Mouse (Mus musculus) megakaryocyte progenitor cell, adult 5-6 weeks (primary cell): ENCODE data around the gene Fbrsl1. TPM values are rescaled to one million over a fixed set of nuclear protein-coding genes. Genes with fewer than 3 reads are reported as not detected.

Source experiments
- ATAC-seq: replicated peaks from 2 replicates; pipeline ENCODE4 v1.8.0; 2016; ENCODE audit warnings: mild to moderate bottlenecking, moderate TSS enrichment, inconsistent platforms; ENCODE audit not compliant: poor library complexity
- total RNA-seq, 2 experiments: library from RNA; stranded (forward) in 1 of 2; stranded (reverse) in 1 of 2; fragments of 157-497, 149-512 nt in 1 of 2; fragments of 200-1000 nt in 1 of 2; gene quantifications; 2 replicates each; pipeline versions ENCODE4 v1.2.3 to v1.2.4; 2015 to 2017

Gene Fbrsl1
- total RNA-seq, 2 experiments from 2014 or later, result 12.2 to 21.3 TPM

DNA sequence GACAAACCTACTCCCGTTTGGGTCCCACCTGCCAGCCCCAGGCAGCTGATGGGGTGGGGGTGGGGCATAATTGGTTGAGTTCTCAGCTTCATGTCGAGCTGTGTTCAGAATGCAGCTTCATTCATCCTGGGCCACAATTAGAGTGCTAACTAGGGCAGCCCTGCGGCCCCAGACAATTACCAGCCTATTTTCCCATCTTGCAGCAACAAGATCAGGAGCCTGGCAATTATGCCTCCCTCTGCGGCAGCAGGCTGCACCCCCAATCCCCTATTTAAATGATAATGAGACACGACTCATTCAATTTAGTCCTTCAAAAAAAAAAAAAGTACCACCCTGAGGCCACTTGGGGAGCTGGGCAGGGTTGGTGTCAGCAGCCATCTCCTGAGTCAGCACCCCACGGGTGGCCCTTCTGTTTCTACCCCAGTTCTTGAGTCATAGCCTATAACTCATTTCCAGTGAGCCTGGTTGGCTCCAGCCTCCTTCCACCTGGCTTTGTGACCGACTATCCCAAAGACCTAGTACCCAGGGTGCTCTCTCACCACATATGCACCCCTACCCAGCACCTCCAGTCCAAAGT is 31.4 kb downstream of the Fbrsl1 start:
- ATAC-seq, result no peak

DNA sequence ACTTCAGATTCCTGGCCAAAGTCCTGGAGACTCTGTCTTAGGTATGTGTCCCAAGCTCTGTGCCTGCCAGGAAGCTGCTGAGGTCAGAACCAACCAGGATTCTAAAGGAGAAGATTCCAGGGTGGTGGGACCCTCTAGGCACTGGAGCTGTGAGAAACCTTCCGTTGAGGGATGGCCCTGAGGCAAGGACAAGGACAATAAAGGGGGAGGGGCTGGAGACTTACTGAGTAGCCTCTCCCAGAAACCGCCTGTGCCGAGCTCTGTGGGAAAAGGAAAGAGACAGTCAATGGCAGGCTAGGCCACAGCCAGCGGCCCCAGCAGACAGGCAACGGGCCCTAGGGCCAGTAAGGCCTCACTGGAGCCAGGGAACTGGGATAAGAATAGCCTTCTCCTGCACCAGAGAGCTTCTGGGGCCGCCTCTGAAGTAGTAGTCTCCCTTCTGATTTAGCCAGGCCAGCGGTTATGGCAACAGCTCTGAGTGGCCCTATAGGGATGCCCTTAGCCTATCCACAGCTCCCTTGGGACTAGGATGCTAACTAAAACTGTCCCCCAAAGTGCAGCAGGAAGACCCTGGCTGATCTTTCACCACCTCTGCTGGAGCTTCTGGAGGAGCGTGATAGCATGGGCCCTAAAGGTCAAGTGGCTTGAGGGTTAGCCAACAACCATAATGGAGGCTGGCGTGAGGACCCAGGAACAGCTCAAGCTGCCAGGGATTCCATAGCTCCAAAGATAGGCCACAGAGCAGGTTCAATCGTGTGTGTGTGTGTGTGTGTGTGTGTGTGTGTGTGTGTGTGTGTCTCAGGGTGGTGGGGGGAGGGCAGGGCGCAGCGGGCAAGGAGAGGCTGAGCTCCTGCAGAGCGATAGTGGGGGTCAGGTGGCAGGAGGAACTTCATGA is 32.2 kb downstream of the Fbrsl1 start:
- ATAC-seq, result no peak

DNA sequence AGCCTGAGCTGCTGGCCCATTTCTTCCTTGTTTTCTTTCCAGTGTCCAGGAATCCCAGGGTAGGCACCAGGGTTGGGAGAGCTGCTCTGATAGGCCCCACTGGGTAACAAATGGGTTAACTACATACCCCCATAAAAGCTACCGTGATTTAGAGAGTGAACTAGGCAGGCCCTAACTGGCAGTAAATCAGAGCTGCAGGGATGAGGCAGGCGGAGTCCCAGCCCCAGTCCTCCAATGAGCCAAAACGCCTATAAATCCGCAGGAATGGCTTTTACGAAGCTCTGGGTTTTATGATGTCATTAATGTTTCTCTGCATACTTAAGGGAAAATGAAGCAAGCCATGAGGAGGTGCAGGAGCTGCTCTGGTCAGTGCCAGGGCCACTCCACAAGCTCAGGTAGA is 33.3 kb downstream of the Fbrsl1 start:
- ATAC-seq, result no peak

DNA sequence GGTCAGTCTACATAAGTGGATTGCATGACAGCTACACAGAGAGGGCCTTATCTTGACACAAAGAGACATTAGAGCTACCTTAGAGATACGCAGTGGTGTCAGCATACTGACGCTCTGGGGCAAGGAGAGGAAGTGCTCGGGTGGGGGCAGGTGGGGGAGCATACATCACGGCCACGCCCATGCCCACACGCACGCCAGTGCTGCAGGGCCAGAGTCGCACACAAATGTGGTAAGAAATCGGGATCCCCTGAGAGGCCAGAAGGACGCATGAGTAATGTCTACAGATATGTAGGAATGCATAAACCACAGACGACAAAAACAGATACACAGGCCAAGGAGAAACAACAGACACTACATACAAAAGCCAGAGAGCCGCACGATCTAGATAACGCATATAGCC is 35.3 kb downstream of the Fbrsl1 start:
- peak; percentile 67 for ATAC-seq

DNA sequence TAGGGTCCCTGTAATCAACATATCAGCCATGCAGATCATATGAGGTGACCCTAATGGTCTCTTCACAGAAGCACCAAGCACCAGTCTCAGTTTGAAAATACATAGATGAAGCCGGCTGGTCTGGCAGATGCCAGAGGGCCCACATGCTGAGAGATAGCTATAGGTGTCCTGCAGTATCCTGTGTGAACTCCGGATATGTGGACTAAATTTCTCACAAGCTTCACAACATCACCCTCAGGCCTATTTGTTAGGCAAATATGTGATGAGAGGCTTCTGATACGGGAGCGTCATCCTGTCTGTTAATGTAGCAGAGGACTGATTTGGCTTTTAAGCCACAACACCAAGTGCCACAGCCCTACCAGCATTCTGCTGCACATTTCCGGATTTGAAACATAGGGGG is 37.9 kb downstream of the Fbrsl1 start:
- no peak for ATAC-seq

DNA sequence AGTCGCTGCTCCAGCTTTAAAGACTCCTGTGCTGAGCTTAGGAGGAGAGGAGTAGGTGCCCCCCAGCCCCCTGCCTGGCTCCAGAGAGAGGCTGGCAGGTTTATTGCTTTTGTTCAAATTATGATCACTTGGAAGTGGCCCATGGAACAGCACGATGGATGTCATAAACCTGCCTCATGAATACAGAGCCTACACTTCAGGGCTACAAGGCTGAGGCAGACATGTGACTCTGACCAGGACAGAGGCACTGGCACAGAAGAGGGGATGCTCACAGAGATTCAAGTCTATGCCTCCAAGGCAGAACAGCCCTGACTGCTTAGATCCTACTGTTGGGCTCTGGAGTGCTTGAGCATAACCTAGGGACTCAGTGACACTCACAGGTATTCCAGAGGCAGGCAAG is 39.3 kb downstream of the Fbrsl1 start:
- no peak for ATAC-seq

DNA sequence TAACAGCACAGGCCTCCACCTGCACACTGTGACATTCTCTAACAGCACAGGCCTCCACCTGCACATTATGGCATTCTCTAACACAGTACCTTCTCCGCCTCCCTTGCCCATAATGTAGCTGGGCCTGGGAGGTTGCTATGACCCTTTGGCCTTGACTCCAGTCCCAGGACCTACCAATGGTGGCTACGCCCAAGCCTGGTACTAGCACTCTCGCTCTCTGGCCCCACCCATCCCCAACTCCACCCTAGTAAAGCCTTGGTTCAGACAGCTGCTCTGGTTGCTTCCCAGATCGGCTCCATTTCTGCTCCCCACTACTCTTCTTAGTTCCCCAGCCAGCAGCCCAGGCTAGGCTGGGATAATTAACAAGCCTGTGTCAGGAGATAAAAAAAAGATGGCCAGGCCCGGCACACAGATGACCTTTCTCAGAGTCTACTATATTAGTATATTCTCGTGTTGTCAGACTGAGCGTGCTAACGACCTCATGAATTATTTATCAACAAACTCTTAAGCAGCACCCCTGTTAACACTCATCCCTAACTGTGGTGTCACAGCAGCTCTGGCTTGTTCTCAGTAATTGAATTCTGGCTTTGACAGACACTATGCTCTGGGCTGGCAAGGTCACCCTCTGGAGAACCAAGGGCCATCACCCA is 42.1 kb downstream of the Fbrsl1 start:
- ATAC-seq, result peak; percentile 49; the same call in 1 of the 2 replicates

DNA sequence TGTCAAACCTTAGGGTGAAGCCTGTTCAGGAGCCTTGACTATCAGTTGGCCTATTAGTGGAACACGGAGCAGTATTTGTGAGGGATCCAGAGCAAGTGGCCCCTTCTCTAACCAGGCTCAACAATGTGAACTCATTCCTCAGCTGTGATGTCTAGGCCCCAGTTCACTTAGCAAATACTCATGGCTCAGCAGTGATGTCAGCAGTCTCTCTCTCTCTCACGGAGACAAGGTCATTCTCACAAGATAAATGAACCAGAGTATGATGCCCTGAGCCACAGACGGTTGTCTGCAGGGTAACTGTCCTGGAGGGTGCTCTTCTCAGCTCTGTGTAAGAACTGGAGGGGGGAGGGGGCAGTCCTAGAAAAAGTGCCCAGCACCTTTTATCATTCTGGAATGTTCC is 44.4 kb downstream of the Fbrsl1 start:
- ATAC-seq, result no peak

DNA sequence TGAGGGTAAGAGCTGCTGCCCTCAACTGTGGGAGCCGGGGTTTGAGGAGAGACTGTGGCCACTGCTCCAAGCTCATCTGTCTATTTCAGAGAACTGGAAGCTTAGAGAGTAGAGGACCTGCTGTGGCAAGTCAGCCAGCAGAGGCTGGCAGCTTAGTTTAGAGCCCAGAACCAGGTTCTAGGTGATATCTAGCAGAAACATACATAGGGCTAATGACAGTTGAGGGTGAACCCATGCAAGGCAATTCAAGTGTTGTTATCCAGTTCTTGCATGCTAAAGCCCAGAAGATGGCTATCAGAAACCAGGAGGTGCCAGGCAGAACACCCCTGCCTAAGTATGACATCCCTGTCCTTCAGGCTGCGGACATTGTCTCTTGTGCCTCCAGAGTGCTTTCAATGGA is 45.7 kb downstream of the Fbrsl1 start:
- peak; percentile 76 for ATAC-seq

DNA sequence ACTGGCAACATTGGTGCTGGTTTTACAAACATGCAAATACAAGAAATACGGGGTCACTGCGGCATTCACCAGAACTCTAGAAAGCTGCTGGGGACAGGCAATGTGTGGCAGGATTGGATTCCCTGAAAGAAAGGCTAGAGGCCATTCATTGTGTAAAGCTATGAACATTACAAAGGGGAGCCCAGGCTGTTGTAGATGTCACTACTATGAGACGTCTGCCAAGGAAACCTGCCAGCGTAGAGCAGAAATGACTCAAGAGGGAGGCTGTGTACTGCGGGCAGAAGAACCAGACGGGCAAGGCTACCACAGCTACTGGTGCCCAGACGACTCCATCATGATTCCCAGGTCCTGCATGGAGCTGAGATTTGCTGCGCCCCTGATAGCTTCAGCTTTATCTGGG is 47.2 kb downstream of the Fbrsl1 start:
- no peak for ATAC-seq

DNA sequence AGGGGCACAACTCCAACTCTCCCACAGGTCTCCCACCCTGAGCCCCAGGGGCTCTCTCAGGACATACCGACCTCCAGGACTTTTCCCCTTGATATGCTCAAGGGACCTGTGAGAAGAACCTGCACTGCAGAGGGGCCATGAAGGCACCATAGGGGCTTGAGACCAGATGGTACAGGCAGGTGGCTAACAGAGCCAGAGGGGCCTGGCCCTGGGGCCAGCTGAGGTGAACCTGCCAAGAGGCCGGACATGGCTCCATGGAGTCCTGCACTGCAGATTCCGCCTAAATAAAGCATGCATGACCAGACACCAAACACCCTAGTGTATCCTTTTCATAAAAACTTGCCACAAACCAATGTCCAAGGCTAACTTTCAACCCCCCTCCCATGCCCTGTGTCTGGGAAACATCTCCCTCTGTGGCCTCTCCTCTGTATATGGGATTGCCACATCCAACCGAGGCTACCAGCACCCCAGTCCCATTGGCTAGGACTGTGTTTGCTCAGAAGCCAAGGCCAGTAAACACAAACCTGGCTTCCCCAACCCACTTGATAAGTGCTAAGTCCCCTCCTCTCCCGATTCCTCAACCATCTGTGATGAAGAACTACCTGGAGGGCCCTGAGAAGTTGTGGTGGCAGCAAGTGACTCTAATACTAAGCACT is 53.2 kb downstream of the Fbrsl1 start:
- ATAC-seq, result no peak

DNA sequence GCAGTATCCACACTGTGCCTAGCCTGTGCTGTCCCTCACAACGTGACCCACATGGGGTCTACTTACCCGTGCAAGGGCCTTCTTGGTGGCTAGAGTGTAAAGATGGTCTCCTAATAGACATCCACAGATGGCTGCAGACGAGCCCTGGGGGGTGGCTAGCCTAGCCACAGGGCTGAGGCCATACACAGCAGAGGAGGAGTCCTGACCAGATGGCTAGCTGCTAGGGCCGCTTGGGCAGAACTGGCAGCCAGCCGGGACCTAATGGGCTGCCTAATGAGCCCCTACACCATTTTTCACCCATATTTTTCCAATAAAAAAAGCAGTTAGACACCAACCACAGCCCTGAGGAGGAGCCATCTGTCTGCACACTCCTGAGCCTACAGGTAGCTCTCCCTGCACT is 55.6 kb downstream of the Fbrsl1 start:
- no peak for ATAC-seq

DNA sequence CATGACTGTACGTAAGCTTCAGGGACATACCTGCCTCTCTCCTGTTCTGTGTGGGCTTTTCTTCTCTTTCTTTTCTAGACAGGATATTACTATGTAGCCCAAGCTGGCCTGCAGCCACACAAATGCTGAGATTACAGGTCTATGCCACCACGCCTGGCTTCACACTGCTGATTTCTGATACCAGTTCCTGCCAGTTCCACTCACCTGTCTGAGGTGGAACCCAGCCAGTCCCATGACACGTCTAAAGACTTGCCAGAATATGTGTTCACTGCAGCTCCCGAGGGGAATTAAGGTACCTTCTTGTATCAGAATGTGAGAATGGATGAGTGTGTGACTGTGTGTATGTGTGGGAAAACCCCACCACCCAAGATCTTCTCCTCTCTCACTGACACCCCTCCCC is 57.7 kb downstream of the Fbrsl1 start:
- no peak for ATAC-seq

DNA sequence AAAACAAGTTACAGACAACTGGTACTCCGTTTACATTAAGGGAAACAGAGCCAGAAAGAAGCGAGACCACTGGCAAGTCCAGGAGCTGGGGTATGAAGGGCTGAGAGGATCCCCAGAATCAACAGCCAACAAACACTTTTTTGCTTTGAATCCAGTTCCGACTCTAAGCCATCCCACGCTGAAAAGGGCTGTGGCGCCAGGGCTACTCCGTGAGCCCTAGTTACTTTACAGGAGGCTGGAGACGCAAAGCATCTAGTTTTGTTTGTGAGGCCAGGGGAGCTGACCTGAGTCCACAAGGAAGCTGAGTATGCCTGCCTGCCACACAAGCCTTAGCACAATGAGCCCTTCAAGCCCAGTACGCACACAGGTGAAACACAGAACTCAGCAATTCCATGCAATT is 61.0 kb downstream of the Fbrsl1 start:
- ATAC-seq, result no peak

DNA sequence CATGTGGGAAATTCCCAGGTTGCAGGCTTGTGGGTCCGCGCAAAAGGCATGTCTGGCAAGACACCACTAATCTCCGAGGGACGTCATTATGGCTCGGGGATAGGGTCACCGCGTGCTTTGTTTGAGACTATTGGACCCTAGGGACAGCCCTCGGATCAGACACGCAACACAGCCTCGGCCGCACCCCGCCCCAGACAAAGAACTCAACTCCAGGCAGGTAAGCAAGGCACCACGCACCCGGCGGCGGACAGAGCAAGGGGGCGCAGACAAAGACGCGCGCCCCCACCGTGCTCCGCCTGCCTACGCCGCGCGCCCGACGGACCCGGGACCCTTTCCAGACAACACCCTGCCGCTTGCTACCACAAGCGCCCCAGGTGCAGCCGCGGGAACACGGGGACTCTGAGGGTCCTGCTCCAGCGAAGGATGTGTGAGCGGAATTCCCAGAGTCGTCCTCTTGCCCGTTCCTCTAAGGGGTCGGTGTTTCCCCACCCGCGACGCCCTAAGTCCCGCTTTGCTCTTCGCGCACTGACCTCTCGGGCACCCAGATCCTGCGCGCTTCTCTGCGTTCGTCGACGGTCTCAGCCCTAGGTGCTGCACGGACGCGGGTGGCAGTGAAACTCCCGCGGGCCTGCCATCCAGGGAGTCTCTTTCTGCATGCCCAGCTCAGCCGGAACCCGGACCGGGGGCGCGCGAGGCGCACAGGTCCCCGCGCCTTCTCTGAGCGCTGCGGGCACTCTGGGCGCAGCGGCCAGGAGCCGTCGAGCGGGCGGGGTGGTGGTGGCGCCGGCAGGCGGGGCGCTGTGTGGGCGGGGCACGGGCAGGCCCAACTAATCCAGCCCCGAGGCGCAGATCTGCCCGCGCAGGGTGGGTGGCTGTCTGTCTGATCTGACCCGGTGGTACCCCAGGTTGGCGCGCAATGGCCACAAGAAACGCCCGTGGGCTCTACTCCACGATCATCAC is 61.7 kb downstream of the Fbrsl1 start:
- ATAC-seq, result peak; percentile 79

DNA sequence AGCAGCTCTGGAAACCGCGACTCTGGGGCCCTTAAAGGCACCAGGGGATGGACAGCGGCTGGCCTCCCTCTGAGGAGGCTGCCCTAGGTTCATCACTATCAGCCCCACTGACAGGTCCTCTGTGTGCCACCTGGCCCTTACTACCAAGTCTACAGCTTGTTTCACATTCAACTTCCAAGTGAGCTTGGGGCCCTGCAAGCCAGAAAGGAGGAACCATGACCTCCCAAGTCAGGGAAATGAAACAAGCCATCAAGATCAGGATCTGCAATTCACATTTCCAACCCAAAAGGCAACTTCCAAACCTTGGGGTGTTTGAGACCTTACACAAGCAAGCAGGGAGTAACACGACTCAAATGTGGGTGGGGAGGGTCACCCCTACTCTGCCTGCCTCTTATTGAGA is 63.0 kb downstream of the Fbrsl1 start:
- ATAC-seq, result peak; percentile 33

DNA sequence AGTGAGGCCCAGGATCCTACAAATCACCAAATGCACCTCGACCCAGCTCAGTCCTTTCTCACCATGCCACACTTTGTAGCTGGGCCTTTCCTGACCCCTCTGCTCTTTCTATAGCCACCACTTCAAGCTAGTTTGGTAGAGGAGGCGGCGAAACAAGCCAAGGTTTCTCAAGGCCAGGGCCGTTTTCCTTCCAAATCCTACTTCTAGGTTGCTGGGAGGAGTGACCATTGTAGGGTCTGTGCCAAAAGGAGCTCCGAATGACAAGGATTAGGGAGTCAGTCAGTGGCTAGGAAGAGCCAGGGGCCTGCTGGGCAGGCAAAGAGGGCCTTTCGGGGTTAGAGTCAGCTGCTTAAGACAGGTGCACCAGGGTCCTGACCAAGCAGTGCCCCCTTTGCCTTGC is 63.8 kb downstream of the Fbrsl1 start:
- ATAC-seq, result no peak

DNA sequence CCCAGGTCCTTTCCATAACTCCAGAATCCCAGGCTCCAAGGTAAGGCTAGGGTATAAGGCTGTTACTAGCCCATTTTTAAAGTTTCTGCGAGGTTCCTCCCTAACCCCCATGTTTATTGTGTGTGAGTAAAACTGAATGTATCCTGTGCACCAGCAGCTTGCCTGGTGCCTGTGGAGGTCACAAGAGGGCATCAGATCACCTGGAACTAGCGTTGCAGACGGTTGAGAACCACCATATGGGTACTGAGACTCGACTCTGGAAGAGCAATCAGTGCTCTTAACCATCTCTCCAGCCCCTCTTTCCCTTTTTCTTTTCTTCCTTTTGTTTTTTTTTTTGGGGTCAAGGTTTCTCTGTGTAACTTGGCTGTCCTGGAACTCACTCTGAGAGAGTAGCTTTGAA is 68.5 kb downstream of the Fbrsl1 start:
- no peak for ATAC-seq

DNA sequence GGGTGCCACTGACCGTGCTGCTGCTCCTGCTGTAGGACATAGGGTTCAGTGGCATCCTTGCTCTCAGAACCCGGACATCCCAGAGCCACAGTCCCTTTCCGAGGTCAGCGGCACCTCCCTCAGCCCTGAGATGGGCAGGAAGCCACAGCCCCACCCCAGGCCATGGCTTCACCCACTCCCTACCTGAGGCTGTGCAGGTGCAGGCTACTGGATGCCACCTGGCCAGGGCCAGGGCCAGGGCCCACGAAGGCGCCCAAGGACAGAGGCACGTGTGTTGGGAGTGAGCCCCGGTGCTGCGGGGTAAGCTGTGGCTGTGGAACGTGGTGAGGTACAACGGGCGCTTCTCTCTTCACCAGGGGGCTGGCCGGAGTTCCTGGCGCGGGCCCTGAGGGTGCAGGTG is 69.2 kb downstream of the Fbrsl1 start:
- no peak for ATAC-seq

DNA sequence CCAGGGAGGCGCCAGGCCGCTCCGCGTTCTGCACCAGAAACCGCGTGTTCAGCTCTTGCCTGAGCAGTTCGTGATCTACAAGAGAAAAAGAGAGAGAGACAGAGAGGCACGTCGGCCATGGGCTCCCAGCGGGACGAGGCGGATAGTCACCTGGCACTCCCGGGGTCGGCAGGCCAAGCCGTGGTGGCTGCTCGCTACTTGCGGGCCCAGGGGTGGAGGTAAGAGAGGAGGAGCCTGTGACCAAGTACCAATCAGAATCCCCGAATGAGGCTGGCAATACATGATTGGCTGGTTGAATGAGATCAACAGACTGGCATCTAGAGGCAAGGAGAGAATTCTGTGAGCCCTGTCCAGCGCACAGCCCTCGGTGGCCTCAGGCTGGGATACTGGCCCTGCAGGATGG is 70.1 kb downstream of the Fbrsl1 start:
- no peak for ATAC-seq
